Mouse (Mus musculus) lung, embryonic 16.5 days (tissue): ENCODE results near the gene Ccne1. TPM values are rescaled to one million over a fixed set of nuclear protein-coding genes. Genes with fewer than 3 reads are reported as not detected.

Experiments
- ATAC-seq: fragments of 200-750 bp; cut with Nextera tagmentation; 2 replicates; pipeline ENCODE4 v1.8.0; 2017; ENCODE audit warnings: low read depth, mild to moderate bottlenecking, moderate library complexity
- H3K27ac ChIP-seq: fragments of 300-500 bp; sonication (generic); 2 replicates; pipeline ENCODE4 v1.5.1; 2014; ENCODE audit warnings: mild to moderate bottlenecking, control low read depth, low read length
- H3K27me3 ChIP-seq: fragments of 300-500 bp; sonication (generic); 2 replicates; pipeline ENCODE4 v1.6.1; 2014; ENCODE audit warnings: low read depth, low read length, mixed read lengths; ENCODE audit not compliant: control insufficient read depth, insufficient read depth
- H3K36me3 ChIP-seq: fragments of 300-500 bp; sonication (generic); 2 replicates; pipeline ENCODE4 v1.6.1; 2014; ENCODE audit warnings: low read length; ENCODE audit not compliant: control insufficient read depth, insufficient read depth
- H3K4me1 ChIP-seq: fragments of 300-500 bp; sonication (generic); replicated peaks from 2 replicates; pipeline ENCODE4 v1.6.1; 2014; ENCODE audit warnings: low read length, mixed read lengths; ENCODE audit not compliant: control insufficient read depth, insufficient read depth
- H3K4me2 ChIP-seq: fragments of 300-500 bp; sonication (generic); 2 replicates; pipeline ENCODE4 v1.6.1; 2014; ENCODE audit warnings: low read depth, low read length, control low read depth
- H3K4me3 ChIP-seq: fragments of 300-500 bp; sonication (generic); 2 replicates; pipeline ENCODE4 v1.5.1; 2014; ENCODE audit warnings: mild to moderate bottlenecking, low read length, control low read depth
- H3K9ac ChIP-seq: fragments of 300-500 bp; sonication (generic); 2 replicates; pipeline ENCODE4 v1.6.1; 2014; ENCODE audit warnings: low read length, control low read depth
- H3K9me3 ChIP-seq: fragments of 300-500 bp; sonication (generic); 2 replicates; pipeline ENCODE4 v1.6.1; 2016; ENCODE audit warnings: low read length; ENCODE audit not compliant: control insufficient read depth
- WGBS: fragments of 180-500 bp; shearing (Covaris S2); extraction: QIAGEN DNeasy Blood & Tissue Kit; methylation state at CpG from one replicate; pipeline ENCODE4 v1.1.7; 2014; 5-methylcytosine and 5-hydroxymethylcytosine counted together
- polyA plus RNA-seq: library from polyadenylated mRNA; unstranded; fragments of >200 nt; fragmentation: Nextera tagmentation; extraction: Ambion mirVana; gene quantifications from 2 replicates; pipeline ENCODE4 v1.2.1, GENCODE M21; 2015

Gene Ccne1
- polyA plus RNA-seq, 1 experiment from 2014 or later = 48.5 TPM

GRCm38 (mm10) chr7:38085573-38086211 lies 21.6 kb downstream of the Ccne1 start:
- peaks cover 9% of the 10 kb centered on the region for H3K4me1 ChIP-seq
- H3K9ac ChIP-seq = peak overlapping the region; percentile 29; the same call in 1 of the 2 replicates
- H3K4me3 ChIP-seq = peak overlapping the region; percentile 50
- WGBS = 1% methylated on average over 35 of the region's 35 CpGs
- ATAC-seq = peak; percentile 32
- no peak overlapping the region for H3K27ac ChIP-seq
- H3K4me2 ChIP-seq = peak overlapping the region; percentile 70
- no peaks in the 10 kb centered on the region for H3K9me3 ChIP-seq
- H3K36me3 ChIP-seq = no peaks in the 10 kb centered on the region
- no peaks in the 10 kb centered on the region for H3K27me3 ChIP-seq

GRCm38 (mm10) chr7:38084778-38085572 lies 22.4 kb downstream of the Ccne1 start:
- Histone ChIP-seq H3K36me3 (no peaks in the 10 kb centered on the region), H3K9ac (peak overlapping the region; percentile 59), H3K27me3 (no peaks in the 10 kb centered on the region), H3K4me3 (peak overlapping the region; percentile 50), H3K27ac (peak overlapping the region; percentile 5; the same call in 1 of the 2 replicates), H3K9me3 (no peaks in the 10 kb centered on the region), H3K4me1 (peaks cover 9% of the 10 kb centered on the region), H3K4me2 (peak overlapping the region; percentile 70)
- ATAC-seq = peak; percentile 98
- WGBS = under 1% methylated on average over 61 of the region's 65 CpGs

DNA sequence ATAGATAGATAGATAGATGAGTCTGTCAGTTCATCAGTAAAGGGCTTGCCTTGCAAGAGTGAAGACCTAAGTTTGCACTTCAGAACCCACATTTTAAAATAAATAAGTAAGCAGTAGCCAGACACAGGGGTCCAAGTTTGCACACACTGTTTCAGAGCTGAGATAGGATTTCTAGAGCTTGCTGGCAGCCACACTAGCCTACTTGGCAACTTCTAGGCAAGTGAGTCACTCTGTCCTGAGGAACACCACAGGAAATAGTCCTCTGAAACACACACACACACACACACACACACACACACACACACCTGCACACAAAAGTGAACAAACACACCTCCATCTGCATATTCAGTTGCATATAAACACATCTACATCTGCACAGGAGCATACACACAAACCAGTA lies 24.4 kb downstream of the Ccne1 start:
- no peaks in the 10 kb centered on the region for H3K36me3 ChIP-seq
- H3K4me1 ChIP-seq = peaks cover 9% of the 10 kb centered on the region
- H3K9ac ChIP-seq = no peak overlapping the region
- no peak overlapping the region for H3K27ac ChIP-seq
- H3K4me2 ChIP-seq = no peak overlapping the region
- no peaks in the 10 kb centered on the region for H3K9me3 ChIP-seq
- ATAC-seq = no peak
- H3K27me3 ChIP-seq = no peaks in the 10 kb centered on the region
- no peak overlapping the region for H3K4me3 ChIP-seq

GRCm38 (mm10) chr7:38077189-38077588 lies 30.1 kb downstream of the Ccne1 start:
- Histone ChIP-seq H3K27ac (no peak overlapping the region), H3K4me2 (no peak overlapping the region), H3K9ac (no peak overlapping the region), H3K9me3 (no peaks in the 10 kb centered on the region), H3K4me1 (no peaks in the 10 kb centered on the region), H3K36me3 (no peaks in the 10 kb centered on the region), H3K27me3 (peaks cover 4% of the 10 kb centered on the region), H3K4me3 (no peak overlapping the region)
- WGBS = 40% methylated on average over 7 of the region's 7 CpGs
- ATAC-seq = no peak

DNA sequence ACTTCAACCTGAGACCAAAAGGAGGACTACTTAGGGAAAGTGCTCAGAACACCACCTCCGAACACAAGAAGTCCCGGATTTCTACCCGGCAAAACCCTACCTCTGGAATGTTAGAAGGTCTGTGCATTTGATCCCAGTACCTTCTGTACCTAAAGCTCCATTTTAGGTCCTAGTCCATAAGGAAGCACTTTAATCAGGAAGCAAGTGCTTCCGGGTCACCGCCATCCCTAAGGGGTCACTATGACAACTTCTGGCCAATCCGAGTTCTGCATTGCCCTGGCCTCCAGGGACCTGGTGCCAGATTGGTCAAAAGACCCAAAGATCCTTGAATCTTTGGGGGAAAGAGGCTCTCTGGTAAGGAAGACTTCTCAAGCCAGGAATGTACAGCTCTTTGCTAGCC lies 31.8 kb downstream of the Ccne1 start:
- ATAC-seq = no peak
- peaks cover 4% of the 10 kb centered on the region for H3K27me3 ChIP-seq
- H3K36me3 ChIP-seq = no peaks in the 10 kb centered on the region
- no peak overlapping the region for H3K4me3 ChIP-seq
- 59% methylated on average over 6 of the region's 6 CpGs for WGBS
- H3K27ac ChIP-seq = no peak overlapping the region
- no peak overlapping the region for H3K4me2 ChIP-seq
- H3K9me3 ChIP-seq = no peaks in the 10 kb centered on the region
- H3K9ac ChIP-seq = no peak overlapping the region
- no peaks in the 10 kb centered on the region for H3K4me1 ChIP-seq

GRCm38 (mm10) chr7:38074920-38075319 lies 32.4 kb downstream of the Ccne1 start:
- H3K4me1 ChIP-seq = no peaks in the 10 kb centered on the region
- H3K36me3 ChIP-seq = no peaks in the 10 kb centered on the region
- H3K27ac ChIP-seq = no peak overlapping the region
- no peak overlapping the region for H3K4me3 ChIP-seq
- no peaks in the 10 kb centered on the region for H3K9me3 ChIP-seq
- 51% methylated on average over 10 of the region's 10 CpGs for WGBS
- H3K27me3 ChIP-seq = peaks cover 4% of the 10 kb centered on the region
- no peak overlapping the region for H3K9ac ChIP-seq
- no peak overlapping the region for H3K4me2 ChIP-seq
- ATAC-seq = no peak

DNA sequence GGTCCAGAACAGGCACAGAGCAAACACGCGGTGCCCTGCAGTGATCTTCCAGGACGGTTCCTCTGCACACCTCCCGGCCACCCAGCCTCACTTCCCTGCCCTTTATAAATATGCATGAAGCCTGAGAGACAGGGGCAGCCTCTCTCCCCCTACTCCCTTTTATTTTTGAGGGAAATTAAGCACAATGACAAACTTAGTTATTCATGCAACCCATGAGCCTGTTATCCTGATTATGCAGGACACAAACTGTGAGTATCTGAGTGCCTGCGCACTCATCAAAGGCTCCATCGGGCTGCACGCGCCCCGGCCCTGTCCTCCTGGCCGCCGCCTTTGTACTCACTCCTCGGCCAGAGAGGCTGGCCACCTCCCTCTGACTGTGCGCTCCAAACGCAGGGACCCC lies 32.8 kb downstream of the Ccne1 start:
- no peaks in the 10 kb centered on the region for H3K9me3 ChIP-seq
- H3K27me3 ChIP-seq = peaks cover 4% of the 10 kb centered on the region
- 6% methylated on average over 14 of the region's 14 CpGs for WGBS
- H3K4me3 ChIP-seq = no peak overlapping the region
- no peak overlapping the region for H3K27ac ChIP-seq
- no peak overlapping the region for H3K4me2 ChIP-seq
- ATAC-seq = no peak
- H3K36me3 ChIP-seq = no peaks in the 10 kb centered on the region
- H3K9ac ChIP-seq = no peak overlapping the region
- no peaks in the 10 kb centered on the region for H3K4me1 ChIP-seq

GRCm38 (mm10) chr7:38073782-38074181 lies 33.6 kb downstream of the Ccne1 start:
- ATAC-seq = peak; percentile 60
- Histone ChIP-seq H3K4me1 (no peaks in the 10 kb centered on the region), H3K9me3 (no peaks in the 10 kb centered on the region), H3K9ac (no peak overlapping the region), H3K4me3 (no peak overlapping the region), H3K27ac (no peak overlapping the region), H3K4me2 (no peak overlapping the region), H3K27me3 (peaks cover 4% of the 10 kb centered on the region), H3K36me3 (no peaks in the 10 kb centered on the region)
- WGBS = 30% methylated on average over 3 of the region's 3 CpGs

DNA sequence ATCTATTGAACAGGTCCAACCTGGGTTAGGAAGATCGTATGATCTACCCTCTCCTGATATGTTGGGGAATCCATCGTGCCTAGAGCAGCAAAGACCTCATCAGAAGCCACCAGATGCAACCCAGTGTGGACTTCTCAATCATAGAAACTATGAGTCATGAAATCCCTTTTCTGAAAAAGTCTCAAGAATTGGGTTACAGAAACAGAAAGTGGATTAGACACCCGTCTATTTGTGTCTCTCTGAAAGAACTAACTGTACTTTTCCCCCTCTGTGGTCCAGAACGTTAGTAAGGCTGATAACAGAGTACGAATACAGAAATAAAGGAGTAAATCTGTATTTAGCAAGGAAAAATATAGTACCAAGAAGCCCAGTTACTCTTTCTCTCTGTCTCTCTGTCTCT lies 36.3 kb downstream of the Ccne1 start:
- no peaks in the 10 kb centered on the region for H3K36me3 ChIP-seq
- WGBS = 67% methylated on average over 5 of the region's 5 CpGs
- H3K4me2 ChIP-seq = no peak overlapping the region
- no peak overlapping the region for H3K27ac ChIP-seq
- no peak overlapping the region for H3K9ac ChIP-seq
- no peaks in the 10 kb centered on the region for H3K9me3 ChIP-seq
- no peaks in the 10 kb centered on the region for H3K4me1 ChIP-seq
- H3K4me3 ChIP-seq = no peak overlapping the region
- no peak for ATAC-seq
- peaks cover 4% of the 10 kb centered on the region for H3K27me3 ChIP-seq
